Mouse (Mus musculus): ENCODE results near the gene Agr2.

Agr2 gene

DNA sequence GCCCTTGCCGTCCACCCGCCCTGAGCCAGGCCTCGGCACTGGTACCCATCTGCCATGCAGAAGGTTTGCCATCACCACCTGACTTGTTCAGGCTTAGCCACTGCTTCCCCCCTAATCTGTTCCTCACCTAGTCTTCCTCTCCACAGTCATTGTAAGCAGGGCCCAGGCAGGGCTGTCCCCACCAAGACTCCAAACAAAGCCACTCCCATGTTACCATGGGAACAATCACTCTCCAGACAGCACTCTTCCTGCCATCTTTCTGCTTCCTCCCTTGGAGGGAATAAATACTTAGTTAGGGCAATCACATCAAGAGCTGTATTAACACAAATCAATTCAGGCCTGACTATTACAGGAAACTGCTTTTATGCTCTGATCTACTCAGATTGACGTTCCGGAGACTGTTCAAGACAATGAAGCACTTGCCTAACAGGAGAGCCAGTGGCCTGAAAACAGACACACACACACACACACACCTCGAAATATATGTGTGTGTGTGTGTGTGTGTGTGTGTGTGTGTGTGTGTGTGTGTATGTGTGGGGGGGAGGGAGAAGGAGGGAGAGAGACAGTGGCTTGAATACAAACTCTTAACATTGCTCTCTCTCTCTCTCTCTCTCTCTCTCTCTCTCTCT is 10.9 kb upstream of the Agr2 start:
- TF ChIP-seq CTCF (conservative IDR thresholded peaks at IDR 0.05; ENCODE audit: low read length) (no peak), POU5F1 (IDR thresholded peaks at IDR 0.05; ENCODE audit: borderline replicate concordance, low read length) (no peak)
- peaks cover 7% of the 10 kb centered on the region for H3K4me1 ChIP-seq (replicated peaks; ENCODE audit: low read depth, low read length)

GRCm38 (mm10) chr12:35983472-35983871 is 9.2 kb upstream of the Agr2 start:
- H3K27me3 ChIP-seq (ENCODE audit: insufficient read depth, low read length), result no peaks in the 10 kb centered on the region
- no peak for TF ChIP-seq CTCF (conservative IDR thresholded peaks at IDR 0.05; ENCODE audit: low read length)
- TF ChIP-seq NANOG (IDR thresholded peaks at IDR 0.05; ENCODE audit: borderline replicate concordance, low read length), result no peak
- no peak for TF ChIP-seq POU5F1 (IDR thresholded peaks at IDR 0.05; ENCODE audit: borderline replicate concordance, low read length)
- H3K4me1 ChIP-seq (replicated peaks; ENCODE audit: low read depth, low read length), result peaks cover 7% of the 10 kb centered on the region
- H3K4me3 ChIP-seq (replicated peaks; ENCODE audit: low read length), result no peak overlapping the region
- H3K36me3 ChIP-seq (ENCODE audit: insufficient read depth, low read length), result no peaks in the 10 kb centered on the region
- H3K9me3 ChIP-seq (ENCODE audit: low read length), result no peaks in the 10 kb centered on the region

More for the DNA sequence above, 10.9 kb upstream of the Agr2 start:
- H3K4me3 ChIP-seq (replicated peaks; ENCODE audit: low read length), result no peak overlapping the region
- no peaks in the 10 kb centered on the region for H3K27me3 ChIP-seq (ENCODE audit: insufficient read depth, low read length)
- H3K36me3 ChIP-seq (ENCODE audit: insufficient read depth, low read length), result no peaks in the 10 kb centered on the region
- H3K9me3 ChIP-seq (ENCODE audit: low read length), result no peaks in the 10 kb centered on the region

- Histone ChIP-seq H3K4me3 (replicated peaks; ENCODE audit: low read length) (no peak overlapping the region), H3K4me1 (replicated peaks; ENCODE audit: low read depth, low read length) (peaks cover 7% of the 10 kb centered on the region), H3K27me3 (ENCODE audit: insufficient read depth, low read length) (no peaks in the 10 kb centered on the region), H3K9me3 (ENCODE audit: low read length) (no peaks in the 10 kb centered on the region), H3K36me3 (ENCODE audit: insufficient read depth, low read length) (no peaks in the 10 kb centered on the region)
- TF ChIP-seq NANOG (IDR thresholded peaks at IDR 0.05; ENCODE audit: borderline replicate concordance, low read length) (no peak), CTCF (conservative IDR thresholded peaks at IDR 0.05; ENCODE audit: low read length) (no peak), POU5F1 (IDR thresholded peaks at IDR 0.05; ENCODE audit: borderline replicate concordance, low read length) (no peak)
Measured at GRCm38 (mm10) chr12:35984743-35985142, 8.0 kb upstream of the Agr2 start.

GRCm38 (mm10) chr12:35993583-35993982 is 876 bp downstream of the Agr2 start:
- peaks cover 5% of the 10 kb centered on the region; the same call in 1 of the 2 replicates for H3K9me3 ChIP-seq (ENCODE audit: low read length)
- no peak for TF ChIP-seq POU5F1 (IDR thresholded peaks at IDR 0.05; ENCODE audit: borderline replicate concordance, low read length)
- no peak for TF ChIP-seq NANOG (IDR thresholded peaks at IDR 0.05; ENCODE audit: borderline replicate concordance, low read length)
- TF ChIP-seq CTCF (conservative IDR thresholded peaks at IDR 0.05; ENCODE audit: low read length), result no peak

DNA sequence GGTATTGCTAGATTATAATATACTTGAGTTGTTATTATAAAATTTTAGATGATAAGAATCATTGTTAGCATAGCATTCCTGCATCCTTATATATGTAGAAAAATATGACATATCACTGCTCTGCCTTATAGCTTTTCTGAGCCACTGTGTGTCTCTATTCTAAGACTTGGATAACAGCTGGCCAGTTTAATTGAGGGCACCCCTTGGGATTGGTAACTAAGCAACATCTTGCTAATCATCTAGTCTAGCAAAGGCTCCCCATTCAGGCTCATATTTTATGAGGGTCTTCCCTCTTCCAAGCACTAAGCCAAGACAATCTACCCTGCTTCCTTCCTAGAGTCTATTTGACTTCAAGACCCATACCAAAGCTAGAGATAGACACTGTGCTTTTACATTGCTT is 1.4 kb downstream of the Agr2 start:
- H3K27me3 ChIP-seq (ENCODE audit: insufficient read depth, low read length), result no peaks in the 10 kb centered on the region

More at GRCm38 (mm10) chr12:35993583-35993982, 876 bp downstream of the Agr2 start:
- Histone ChIP-seq H3K27me3 (ENCODE audit: insufficient read depth, low read length) (no peaks in the 10 kb centered on the region), H3K4me3 (replicated peaks; ENCODE audit: low read length) (no peak overlapping the region), H3K4me1 (replicated peaks; ENCODE audit: low read depth, low read length) (0 out of 2 replicates have a peak, but pooled peaks cover 2% of the 10 kb centered on the region), H3K36me3 (ENCODE audit: insufficient read depth, low read length) (no peaks in the 10 kb centered on the region)

GRCm38 (mm10) chr12:35995799-35996198 is 3.1 kb downstream of the Agr2 start:
- TF ChIP-seq CTCF (conservative IDR thresholded peaks at IDR 0.05; ENCODE audit: low read length), result peak; percentile 51
- TF ChIP-seq NANOG (IDR thresholded peaks at IDR 0.05; ENCODE audit: borderline replicate concordance, low read length), result no peak

More for the DNA sequence above, 1.4 kb downstream of the Agr2 start:
- H3K4me3 ChIP-seq (replicated peaks; ENCODE audit: low read length), result no peak overlapping the region
- H3K9me3 ChIP-seq (ENCODE audit: low read length), result peaks cover 5% of the 10 kb centered on the region; the same call in 1 of the 2 replicates
- H3K4me1 ChIP-seq (replicated peaks; ENCODE audit: low read depth, low read length), result 0 out of 2 replicates have a peak, but pooled peaks cover 2% of the 10 kb centered on the region
- TF ChIP-seq NANOG (IDR thresholded peaks at IDR 0.05; ENCODE audit: borderline replicate concordance, low read length), result no peak
- TF ChIP-seq POU5F1 (IDR thresholded peaks at IDR 0.05; ENCODE audit: borderline replicate concordance, low read length), result no peak
- no peak for TF ChIP-seq CTCF (conservative IDR thresholded peaks at IDR 0.05; ENCODE audit: low read length)
- H3K36me3 ChIP-seq (ENCODE audit: insufficient read depth, low read length), result no peaks in the 10 kb centered on the region

GRCm38 (mm10) chr12:36004714-36005113 is 12.0 kb downstream of the Agr2 start:
- Histone ChIP-seq H3K4me3 (replicated peaks; ENCODE audit: low read length) (no peak overlapping the region), H3K27me3 (ENCODE audit: insufficient read depth, low read length) (no peaks in the 10 kb centered on the region), H3K36me3 (ENCODE audit: insufficient read depth, low read length) (no peaks in the 10 kb centered on the region), H3K9me3 (ENCODE audit: low read length) (no peaks in the 10 kb centered on the region), H3K4me1 (replicated peaks; ENCODE audit: low read depth, low read length) (peaks cover 22% of the 10 kb centered on the region)
- TF ChIP-seq CTCF (conservative IDR thresholded peaks at IDR 0.05; ENCODE audit: low read length) (no peak), POU5F1 (IDR thresholded peaks at IDR 0.05; ENCODE audit: borderline replicate concordance, low read length) (no peak), NANOG (IDR thresholded peaks at IDR 0.05; ENCODE audit: borderline replicate concordance, low read length) (no peak)

More at GRCm38 (mm10) chr12:35995799-35996198, 3.1 kb downstream of the Agr2 start:
- no peaks in the 10 kb centered on the region for H3K36me3 ChIP-seq (ENCODE audit: insufficient read depth, low read length)
- peaks cover 5% of the 10 kb centered on the region; the same call in 1 of the 2 replicates for H3K9me3 ChIP-seq (ENCODE audit: low read length)
- no peak overlapping the region for H3K4me3 ChIP-seq (replicated peaks; ENCODE audit: low read length)
- no peaks in the 10 kb centered on the region for H3K27me3 ChIP-seq (ENCODE audit: insufficient read depth, low read length)
- peaks cover 3% of the 10 kb centered on the region for H3K4me1 ChIP-seq (replicated peaks; ENCODE audit: low read depth, low read length)

DNA sequence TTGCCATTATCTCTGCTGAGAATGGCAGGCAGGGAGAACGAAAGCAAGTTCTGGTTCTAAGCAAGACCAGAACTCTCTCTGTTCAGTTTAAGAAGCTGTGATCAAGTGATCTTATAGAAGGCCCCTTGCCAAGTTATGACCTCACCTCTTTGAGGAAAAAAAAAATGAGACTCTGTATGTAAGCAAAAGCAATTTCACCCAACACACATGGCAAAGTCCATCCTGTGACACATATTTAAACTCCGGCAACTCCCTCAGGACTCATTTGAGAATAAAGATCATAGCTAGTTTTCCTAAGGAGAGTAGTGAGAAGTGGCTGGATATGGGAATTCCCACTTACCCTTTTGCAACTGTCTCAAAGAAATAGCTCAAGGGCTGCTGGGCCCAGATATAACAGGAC is 14.9 kb downstream of the Agr2 start:
- Histone ChIP-seq H3K36me3 (ENCODE audit: insufficient read depth, low read length) (no peaks in the 10 kb centered on the region), H3K27me3 (ENCODE audit: insufficient read depth, low read length) (no peaks in the 10 kb centered on the region), H3K9me3 (ENCODE audit: low read length) (no peaks in the 10 kb centered on the region), H3K4me3 (replicated peaks; ENCODE audit: low read length) (no peak overlapping the region), H3K4me1 (replicated peaks; ENCODE audit: low read depth, low read length) (peaks cover 5% of the 10 kb centered on the region)
- TF ChIP-seq NANOG (IDR thresholded peaks at IDR 0.05; ENCODE audit: borderline replicate concordance, low read length), result no peak
- TF ChIP-seq CTCF (conservative IDR thresholded peaks at IDR 0.05; ENCODE audit: low read length), result no peak
- TF ChIP-seq POU5F1 (IDR thresholded peaks at IDR 0.05; ENCODE audit: borderline replicate concordance, low read length), result no peak

Measured in E14TG2a.4 (cell line).